Mouse (Mus musculus) G1E (cell line): ENCODE measurements around the gene Slc2a12. TPM values are rescaled to one million over a fixed set of nuclear protein-coding genes. Genes with fewer than 3 reads are reported as not detected.

Source experiments
- ATAC-seq: 2 replicates; pipeline ENCODE4 v1.8.0; 2016; ENCODE audit warnings: mild to moderate bottlenecking; ENCODE audit not compliant: insufficient number of reproducible peaks, poor library complexity, low FRiP score, severe bottlenecking; ENCODE audit errors: extremely low read depth
- DNase-seq: peaks from one replicate; pipeline ENCODE4 v3.0.0; 2012; ENCODE audit warnings: low spot score
- H3K27me3 ChIP-seq: 2 replicates; pipeline ENCODE4 v1.6.1; 2012; ENCODE audit warnings: mild to moderate bottlenecking, low read length, inconsistent platforms; ENCODE audit not compliant: insufficient read depth
- H3K36me3 ChIP-seq: replicated peaks from 2 replicates; pipeline ENCODE3; 2012; ENCODE audit warnings: mild to moderate bottlenecking, inconsistent platforms
- H3K4me1 ChIP-seq: 2 replicates; pipeline ENCODE4 v1.6.1; 2012; ENCODE audit warnings: low read depth, low read length, inconsistent platforms, mixed read lengths; ENCODE audit not compliant: insufficient read depth
- H3K4me3 ChIP-seq: 2 replicates; pipeline ENCODE4 v1.5.1; 2012; ENCODE audit warnings: low read depth, mild to moderate bottlenecking, inconsistent platforms, low read length, moderate library complexity, mixed read lengths
- H3K9me3 ChIP-seq: replicated peaks from 2 replicates; pipeline ENCODE4 v1.6.1; 2012; ENCODE audit warnings: inconsistent platforms
- CTCF ChIP-seq: IDR thresholded peaks from 2 replicates; pipeline ENCODE4 v1.5.1; 2012; ENCODE audit warnings: low read depth, low read length, inconsistent platforms, mixed read lengths
- GATA1 ChIP-seq: IDR thresholded peaks from 2 replicates; pipeline ENCODE4 v1.6.1; 2012; ENCODE audit warnings: borderline replicate concordance, low read length, inconsistent platforms, mixed read lengths
- GATA2 ChIP-seq: IDR thresholded peaks from 2 replicates; pipeline ENCODE4 v1.6.1; 2012; ENCODE audit warnings: low read depth, low read length, inconsistent platforms, borderline replicate concordance
- POLR2AphosphoS5 ChIP-seq: IDR thresholded peaks from 2 replicates; pipeline ENCODE4 v1.6.1; 2012; ENCODE audit warnings: low read depth, low read length, inconsistent platforms; ENCODE audit not compliant: insufficient replicate concordance
- TAL1 ChIP-seq: conservative IDR thresholded peaks from 2 replicates; pipeline ENCODE4 v1.6.1; 2012; ENCODE audit warnings: low read depth, low read length, inconsistent platforms, mixed read lengths
- polyA plus RNA-seq: library from polyadenylated mRNA; stranded (reverse); fragments of >175 nt; gene quantifications from 2 replicates; pipeline ENCODE4 v1.2.3, GENCODE M21; 2012
- total RNA-seq, 2 experiments: library from RNA; stranded (forward) in 1 of 2; stranded (reverse) in 1 of 2; fragments of 200-1000 nt in 1 of 2; fragments of >200 nt in 1 of 2; fragmentation: Nextera tagmentation in 1 of 2; gene quantifications; 2 replicates each; pipeline ENCODE4 v1.2.3; 2014 to 2017

The Slc2a12 gene
- total RNA-seq (2014; fragmentation: Nextera tagmentation) (not detected in 2 replicates), total RNA-seq (2017) (0.06 and 0.16 TPM in 2 replicates), polyA plus RNA-seq (not detected in 2 replicates)

DNA sequence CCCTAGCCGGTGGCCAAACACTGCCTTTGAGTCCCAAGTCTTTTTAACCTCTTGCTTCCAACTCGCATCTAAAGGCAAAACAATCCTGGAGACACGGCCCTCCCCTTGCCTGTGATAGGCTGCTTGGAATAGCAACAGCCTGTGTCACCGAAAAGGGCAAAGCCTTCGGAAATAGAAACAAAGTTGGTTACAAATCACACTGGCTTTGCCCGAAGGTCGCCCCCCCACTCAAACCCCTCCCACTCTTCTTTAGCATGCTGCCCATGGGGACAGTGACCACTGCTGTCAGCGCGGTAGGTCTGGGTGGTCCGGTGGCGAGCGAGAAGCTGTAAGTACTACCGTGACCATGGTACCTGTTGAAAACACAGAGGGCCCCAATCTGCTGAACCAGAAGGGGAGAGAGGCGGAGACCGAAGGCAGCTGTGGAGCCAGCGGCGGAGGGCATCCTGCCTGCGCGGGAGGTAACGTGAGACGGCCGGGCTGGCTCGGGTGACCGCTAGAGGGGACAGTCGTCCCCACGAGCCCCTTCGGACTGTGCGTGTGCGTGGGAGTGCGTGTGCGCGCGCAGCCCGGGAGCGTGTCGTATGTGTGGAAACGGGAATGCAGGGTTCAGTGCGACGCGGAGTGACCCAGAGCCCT lies at the start of gene Slc2a12:
Gene Slc2a12 (plus strand): TSS at position 159 of the 639 bp plus-strand sequence.
- no peaks in the 10 kb centered on the region for H3K9me3 ChIP-seq
- no peak within 1 kb of the TSS for H3K4me3 ChIP-seq
- H3K4me1 ChIP-seq, result no peaks in the 10 kb centered on the region
- ATAC-seq (no peak), DNase-seq (no peak)
- no peaks in the 10 kb centered on the region for H3K36me3 ChIP-seq
- TF ChIP-seq GATA1 (no peak), POLR2AphosphoS5 (no peak), TAL1 (no peak), GATA2 (no peak), CTCF (no peak)
- H3K27me3 ChIP-seq, result peaks cover 4% of the 10 kb centered on the region; the same call in 1 of the 2 replicates

- no peak for DNase-seq
- H3K4me3 ChIP-seq, result no peak overlapping the region
- no peak for ATAC-seq
- H3K27me3 ChIP-seq, result no peaks in the 10 kb centered on the region
- no peaks in the 10 kb centered on the region for H3K4me1 ChIP-seq
- H3K9me3 ChIP-seq, result no peaks in the 10 kb centered on the region
- TF ChIP-seq TAL1 (no peak), GATA1 (no peak), POLR2AphosphoS5 (no peak), CTCF (no peak), GATA2 (no peak)
- H3K36me3 ChIP-seq, result no peaks in the 10 kb centered on the region
Observed at GRCm38 (mm10) chr10:22598908-22599480, 45.8 kb upstream of the Slc2a12 start.

GRCm38 (mm10) chr10:22601046-22601445 lies 43.8 kb upstream of the Slc2a12 start:
- no peak for ATAC-seq
- Histone ChIP-seq H3K36me3 (no peaks in the 10 kb centered on the region), H3K27me3 (no peaks in the 10 kb centered on the region), H3K9me3 (no peaks in the 10 kb centered on the region), H3K4me3 (no peak overlapping the region), H3K4me1 (no peaks in the 10 kb centered on the region)
- DNase-seq, result no peak
- no peak for TF ChIP-seq CTCF
- TF ChIP-seq POLR2AphosphoS5, result no peak
- no peak for TF ChIP-seq TAL1
- no peak for TF ChIP-seq GATA1
- no peak for TF ChIP-seq GATA2

DNA sequence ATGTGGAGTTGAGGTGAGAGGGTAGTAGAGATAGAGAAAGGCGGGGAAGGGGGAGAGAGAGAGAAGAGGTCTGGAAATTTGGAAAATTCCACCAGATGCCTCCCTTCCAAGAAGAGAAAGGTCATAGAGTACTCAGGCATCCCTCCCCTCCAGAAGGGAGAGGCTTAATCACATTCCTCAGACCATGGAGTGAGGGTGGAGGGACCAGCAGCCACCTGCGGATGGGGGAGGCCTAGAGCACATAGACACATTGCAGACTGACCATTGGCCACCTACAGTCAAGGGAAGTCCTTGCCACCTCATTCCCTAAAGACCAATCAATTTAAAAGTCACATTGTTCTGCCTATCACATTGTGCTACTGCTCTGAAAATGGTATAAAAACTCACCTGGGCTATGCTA lies 40.0 kb upstream of the Slc2a12 start:
- TF ChIP-seq GATA2, result no peak
- ATAC-seq, result no peak

GRCm38 (mm10) chr10:22608273-22608672 lies 36.5 kb upstream of the Slc2a12 start:
- H3K4me3 ChIP-seq, result no peak overlapping the region
- DNase-seq, result no peak
- H3K36me3 ChIP-seq, result no peaks in the 10 kb centered on the region
- no peaks in the 10 kb centered on the region for H3K4me1 ChIP-seq
- no peaks in the 10 kb centered on the region for H3K9me3 ChIP-seq
- TF ChIP-seq GATA1, result no peak
- no peak for TF ChIP-seq GATA2
- no peak for ATAC-seq
- H3K27me3 ChIP-seq, result no peaks in the 10 kb centered on the region; the same call in 1 of the 2 replicates

More for the DNA sequence above, 40.0 kb upstream of the Slc2a12 start:
- Histone ChIP-seq H3K9me3 (no peaks in the 10 kb centered on the region), H3K36me3 (no peaks in the 10 kb centered on the region), H3K4me3 (no peak overlapping the region), H3K27me3 (no peaks in the 10 kb centered on the region; the same call in 1 of the 2 replicates), H3K4me1 (no peaks in the 10 kb centered on the region)
- DNase-seq, result no peak

GRCm38 (mm10) chr10:22608799-22609357 lies 35.9 kb upstream of the Slc2a12 start:
- no peaks in the 10 kb centered on the region for H3K4me1 ChIP-seq
- H3K27me3 ChIP-seq, result no peaks in the 10 kb centered on the region; the same call in 1 of the 2 replicates
- ATAC-seq, result no peak
- TF ChIP-seq TAL1, result no peak
- no peak for TF ChIP-seq CTCF
- TF ChIP-seq GATA2, result no peak
- TF ChIP-seq POLR2AphosphoS5, result no peak
- TF ChIP-seq GATA1, result no peak
- DNase-seq, result no peak
- H3K36me3 ChIP-seq, result no peaks in the 10 kb centered on the region
- no peak overlapping the region for H3K4me3 ChIP-seq
- H3K9me3 ChIP-seq, result no peaks in the 10 kb centered on the region
